Comparison of ENCODE assay signal across 9 mouse cellular contexts in the genomic region with DNA sequence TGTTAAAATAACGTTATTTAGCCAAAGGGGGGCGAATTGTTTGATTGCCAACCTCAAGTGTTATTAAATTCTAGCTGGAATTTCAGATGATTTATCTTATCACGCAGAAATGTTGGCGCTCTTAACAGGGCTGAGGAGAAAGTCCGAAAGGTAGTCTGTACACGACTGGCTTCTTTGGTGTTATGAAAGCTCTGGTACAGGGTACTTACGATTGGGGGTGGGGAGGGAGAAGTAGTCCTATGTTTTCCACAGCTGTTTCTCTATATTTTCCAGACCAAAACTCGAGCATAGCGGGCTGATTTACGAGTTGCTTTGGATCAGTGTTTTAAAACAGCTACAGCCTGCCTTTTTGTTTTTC. TPM values are rescaled to one million over a fixed set of nuclear protein-coding genes. Genes with fewer than 3 reads are reported as not detected.
DNase-seq lines count a peak whose midpoint lies in the region; ATAC-seq and TF ChIP-seq lines count a peak whose summit lies in the region.
"Had no signal": no experiment of that assay in that cellular context is flagged by ENCODE, and none has a peak within 500 bp of the region (broad histone marks: within the 10 kb centered on the region; RNA-seq: fewer than 3 reads in every experiment).

No protein-coding gene starts in this region.

- 42% methylated on average over 10 of the region's 10 CpGs for WGBS in heart, embryonic 14.5 days
- 10% methylated on average over 10 of the region's 10 CpGs for WGBS in embryonic facial prominence, embryonic 13.5 days
- 19% methylated on average over 10 of the region's 10 CpGs for WGBS in intestine, postnatal 0 days
- WGBS in midbrain, embryonic 15.5 days: 24% methylated on average over 10 of the region's 10 CpGs

- no peak for TF ChIP-seq CTCF in intestine, postnatal 0 days (IDR thresholded peaks at IDR 0.05; ENCODE audit: low read depth)

- H3K4me2 ChIP-seq in heart, embryonic 14.5 days (ENCODE audit: low read length): 0 out of 2 replicates have a peak overlapping the region, but pooled peaks have one; percentile 1
- peak overlapping the region; percentile 64 for H3K4me2 ChIP-seq in embryonic facial prominence, embryonic 13.5 days
- H3K4me2 ChIP-seq in intestine, postnatal 0 days (replicated peaks; ENCODE audit: low read depth): peak overlapping the region; percentile 91
- H3K4me2 ChIP-seq in midbrain, embryonic 15.5 days: peak overlapping the region; percentile 100

- no peaks in the 10 kb centered on the region for H3K9me3 ChIP-seq in heart, embryonic 14.5 days (ENCODE audit: control insufficient read depth, low read length)
- no peaks in the 10 kb centered on the region for H3K9me3 ChIP-seq in embryonic facial prominence, embryonic 13.5 days
- no peaks in the 10 kb centered on the region for H3K9me3 ChIP-seq in intestine, postnatal 0 days (ENCODE audit: control insufficient read depth)
- no peaks in the 10 kb centered on the region for H3K9me3 ChIP-seq in midbrain, embryonic 15.5 days

- no peaks in the 10 kb centered on the region for H3K36me3 ChIP-seq in heart, embryonic 14.5 days (ENCODE audit: control insufficient read depth, insufficient read depth, low read length)
- peaks cover 11% of the 10 kb centered on the region for H3K36me3 ChIP-seq in embryonic facial prominence, embryonic 13.5 days
- H3K36me3 ChIP-seq in intestine, postnatal 0 days (ENCODE audit: control insufficient read depth, insufficient read depth): peaks cover 5% of the 10 kb centered on the region; the same call in 1 of the 2 replicates
- H3K36me3 ChIP-seq in midbrain, embryonic 15.5 days (replicated peaks): no peaks in the 10 kb centered on the region

- no peak for DNase-seq in heart, postnatal 36 days
- no peak for DNase-seq in layer of hippocampus, adult 9-10 months (ENCODE audit: low spot score)
- DNase-seq in left cerebral cortex, postnatal 25 days (ENCODE audit: low spot score in 2 of 2): no peak
- no peak for DNase-seq in thymus, postnatal 10 days (ENCODE audit: low spot score in 2 of 2)
- DNase-seq: right cerebral cortex, adult 18-20 months had no signal

- H3K4me3 ChIP-seq in heart, embryonic 14.5 days (ENCODE audit: control insufficient read depth in 1 of 2, insufficient read depth in 1 of 2, low read depth in 1 of 2, low read length in 2 of 2): no peak overlapping the region
- peak overlapping the region; percentile 96 for H3K4me3 ChIP-seq in embryonic facial prominence, embryonic 13.5 days
- peak overlapping the region; percentile 86 for H3K4me3 ChIP-seq in intestine, postnatal 0 days (ENCODE audit: low read depth, low read length)
- peak overlapping the region; percentile 88 for H3K4me3 ChIP-seq in midbrain, embryonic 15.5 days

- intact Hi-C loops in heart, postnatal 36 days (cut with DNase I): no loop called here
- intact Hi-C loops in left cerebral cortex, postnatal 25 days (cut with DNase I): no loop called here

- ATAC-seq in heart, embryonic 14.5 days (ENCODE audit: insufficient number of reproducible peaks, insufficient read depth, low FRiP score, low read depth): no peak
- no peak for ATAC-seq in embryonic facial prominence, embryonic 13.5 days (ENCODE audit: insufficient number of reproducible peaks, insufficient read depth, low FRiP score, low TSS enrichment, low read depth)
- no peak for ATAC-seq in intestine, postnatal 0 days
- no peak for ATAC-seq in midbrain, embryonic 15.5 days (replicated peaks)

- H3K4me1 ChIP-seq in heart, embryonic 14.5 days (ENCODE audit: control insufficient read depth in 2 of 2, insufficient read depth in 2 of 2, low read length in 2 of 2): peaks cover 2 to 7% of the 10 kb centered on the region in 2 experiments; a peak in 2 of 4 replicates
- peaks cover 40% of the 10 kb centered on the region for H3K4me1 ChIP-seq in embryonic facial prominence, embryonic 13.5 days
- H3K4me1 ChIP-seq in intestine, postnatal 0 days (replicated peaks; ENCODE audit: control insufficient read depth, insufficient read depth, low read length): peaks cover 10% of the 10 kb centered on the region
- H3K4me1 ChIP-seq in midbrain, embryonic 15.5 days: peaks cover 32% of the 10 kb centered on the region

- H3K27me3 ChIP-seq in heart, embryonic 14.5 days (ENCODE audit: control insufficient read depth, insufficient read depth, low read length): peaks cover 17% of the 10 kb centered on the region
- no peaks in the 10 kb centered on the region for H3K27me3 ChIP-seq in embryonic facial prominence, embryonic 13.5 days
- no peaks in the 10 kb centered on the region for H3K27me3 ChIP-seq in intestine, postnatal 0 days (replicated peaks; ENCODE audit: control insufficient read depth, insufficient read depth, low read length)
- no peaks in the 10 kb centered on the region for H3K27me3 ChIP-seq in midbrain, embryonic 15.5 days (replicated peaks)

- H3K9ac ChIP-seq in heart, embryonic 14.5 days (ENCODE audit: low read length): no peak overlapping the region
- peak overlapping the region; percentile 100 for H3K9ac ChIP-seq in embryonic facial prominence, embryonic 13.5 days
- H3K9ac ChIP-seq in intestine, postnatal 0 days (ENCODE audit: low read depth, low read length): no peak overlapping the region
- H3K9ac ChIP-seq in midbrain, embryonic 15.5 days: no peak overlapping the region

- no peak overlapping the region for H3K27ac ChIP-seq in heart, embryonic 14.5 days (replicated peaks in 1 of 2; ENCODE audit: control insufficient read depth in 1 of 2, insufficient read depth in 1 of 2, low read depth in 2 of 2, low read length in 2 of 2)
- peak overlapping the region; percentile 93 for H3K27ac ChIP-seq in embryonic facial prominence, embryonic 13.5 days
- peak overlapping the region; percentile 63; the same call in 1 of the 2 replicates for H3K27ac ChIP-seq in intestine, postnatal 0 days (ENCODE audit: low read depth, low read length)
- H3K27ac ChIP-seq in midbrain, embryonic 15.5 days: peak overlapping the region; percentile 56

RNA-seq across cellular contexts. Expression of gene Lrig3, which starts 3.1 kb away (rescaled TPM):
- 0.85 and 1.7 TPM in 2 replicates for polyA plus RNA-seq in heart, embryonic 14.5 days (2014; fragmentation: Nextera tagmentation; extraction: Ambion mirVana)
- total RNA-seq in heart, postnatal 36 days (2021): 1 to 10 TPM; 1.7 to 2.3 TPM
- polyA plus RNA-seq in embryonic facial prominence, embryonic 13.5 days (2015; fragmentation: Nextera tagmentation; extraction: Ambion mirVana): 35.3 and 37.4 TPM in 2 replicates
- polyA plus RNA-seq in intestine, postnatal 0 days (2015; fragmentation: Nextera tagmentation; extraction: Ambion mirVana): 6.7 and 6.9 TPM in 2 replicates
- polyA plus RNA-seq in midbrain, embryonic 15.5 days (2015; fragmentation: Nextera tagmentation; extraction: Ambion mirVana): 4.0 and 4.1 TPM in 2 replicates
- total RNA-seq in left cerebral cortex, postnatal 25 days (2021): 1 to 10 TPM; 2.1 to 3.2 TPM

Comparison
In these comparisons a context has a peak if more than half of its experiments do, and no peak if none do; other contexts are left out.
1. H3K27ac ChIP-seq: peak in embryonic facial prominence, embryonic 13.5 days (single experiment), intestine, postnatal 0 days (single experiment) and midbrain, embryonic 15.5 days (single experiment); none in heart, embryonic 14.5 days (0 of 2).
2. H3K4me2 ChIP-seq: peak in every context shown above with its lines; median percentile 100 in midbrain, embryonic 15.5 days; 91 in intestine, postnatal 0 days; 64 in embryonic facial prominence, embryonic 13.5 days; 1 in heart, embryonic 14.5 days.
3. H3K4me3 ChIP-seq: peak in embryonic facial prominence, embryonic 13.5 days (single experiment), intestine, postnatal 0 days (single experiment) and midbrain, embryonic 15.5 days (single experiment); none in heart, embryonic 14.5 days (0 of 2).